Mouse (Mus musculus) limb, embryonic 11.5 days (tissue): ENCODE measurements around the gene St7l. TPM values are rescaled to one million over a fixed set of nuclear protein-coding genes. Genes with fewer than 3 reads are reported as not detected.

ENCODE experiments used
- ATAC-seq: fragments of 200-750 bp; cut with Nextera tagmentation; 2 replicates; pipeline ENCODE4 v1.8.0; 2017; ENCODE audit warnings: low read depth; ENCODE audit not compliant: insufficient number of reproducible peaks, low FRiP score, low TSS enrichment
- DNase-seq: peaks from one replicate; pipeline ENCODE4 v3.0.0-alpha.2; 2015; ENCODE audit warnings: low spot score
- H3K27ac ChIP-seq: fragments of 300-500 bp; sonication (generic); replicated peaks from 2 replicates; pipeline ENCODE4 v1.5.1; 2014; ENCODE audit warnings: low read depth, mild to moderate bottlenecking, low read length
- H3K27me3 ChIP-seq: fragments of 300-500 bp; sonication (generic); 2 replicates; pipeline ENCODE4 v1.6.1; 2014; ENCODE audit warnings: mild to moderate bottlenecking, low read length, mixed read lengths; ENCODE audit not compliant: control insufficient read depth, insufficient read depth
- H3K36me3 ChIP-seq: fragments of 300-500 bp; sonication (generic); 2 replicates; pipeline ENCODE4 v1.6.1; 2014; ENCODE audit warnings: mild to moderate bottlenecking, low read length, moderate library complexity, mixed read lengths; ENCODE audit not compliant: control insufficient read depth, insufficient read depth
- H3K4me1 ChIP-seq: fragments of 300-500 bp; sonication (generic); 2 replicates; pipeline ENCODE4 v1.6.1; 2014; ENCODE audit warnings: low read length, mixed read lengths; ENCODE audit not compliant: control insufficient read depth, insufficient read depth
- H3K4me2 ChIP-seq: fragments of 300-500 bp; sonication (generic); 2 replicates; pipeline ENCODE4 v1.6.1; 2014; ENCODE audit warnings: low read depth, mild to moderate bottlenecking, moderate library complexity; ENCODE audit not compliant: severe bottlenecking
- H3K4me3 ChIP-seq: fragments of 300-500 bp; sonication (generic); 2 replicates; pipeline ENCODE4 v1.5.1; 2014; ENCODE audit warnings: low read depth, low read length
- H3K9ac ChIP-seq: fragments of 300-500 bp; sonication (generic); 2 replicates; pipeline ENCODE4 v1.6.1; 2014; ENCODE audit warnings: mild to moderate bottlenecking, low read length
- H3K9me3 ChIP-seq: fragments of 300-500 bp; sonication (generic); 2 replicates; pipeline ENCODE4 v1.6.1; 2016; ENCODE audit warnings: low read length; ENCODE audit not compliant: control insufficient read depth
- WGBS: fragments of 180-500 bp; shearing (Covaris S2); extraction: QIAGEN DNeasy Blood & Tissue Kit; methylation state at CpG from one replicate; pipeline ENCODE4 v1.1.7; 2014; 5-methylcytosine and 5-hydroxymethylcytosine counted together
- polyA plus RNA-seq: library from polyadenylated mRNA; unstranded; fragments of >200 nt; fragmentation: Nextera tagmentation; extraction: Ambion mirVana; gene quantifications from 2 replicates; pipeline ENCODE4 v1.2.1, GENCODE M21; 2014

Gene St7l
- polyA plus RNA-seq, 1 experiment from 2014 or later: 33.8 TPM

DNA sequence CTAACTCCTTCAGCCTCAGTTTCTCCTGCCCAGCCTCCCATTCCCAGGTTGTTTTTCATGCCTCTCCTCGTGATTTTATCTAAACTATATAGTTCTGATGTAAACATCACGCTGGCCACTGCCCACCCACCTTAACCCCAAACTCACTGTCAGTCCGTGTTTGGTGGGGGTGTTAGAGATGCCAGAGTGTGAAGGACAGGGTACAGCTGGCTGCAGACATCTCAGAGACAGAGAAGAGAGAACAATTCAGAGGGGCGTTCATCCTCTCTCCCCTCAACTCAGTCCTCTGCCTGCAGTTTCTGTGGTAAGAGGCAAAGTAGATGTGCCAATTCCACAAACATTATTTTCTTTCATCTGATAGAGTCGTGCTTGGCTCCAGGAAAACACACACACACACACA is 99.1 kb downstream of the St7l start:
- no peaks in the 10 kb centered on the region; the same call in 1 of the 2 replicates for H3K36me3 ChIP-seq
- H3K27me3 ChIP-seq: peaks cover 39% of the 10 kb centered on the region
- no peak overlapping the region for H3K9ac ChIP-seq
- no peaks in the 10 kb centered on the region for H3K9me3 ChIP-seq
- 3% methylated on average over 5 of the region's 5 CpGs for WGBS
- peak overlapping the region; percentile 61; the same call in 1 of the 2 replicates for H3K4me2 ChIP-seq
- H3K27ac ChIP-seq: no peak overlapping the region
- no peak for DNase-seq
- H3K4me3 ChIP-seq: no peak overlapping the region
- peaks cover 34% of the 10 kb centered on the region for H3K4me1 ChIP-seq
- no peak for ATAC-seq

DNA sequence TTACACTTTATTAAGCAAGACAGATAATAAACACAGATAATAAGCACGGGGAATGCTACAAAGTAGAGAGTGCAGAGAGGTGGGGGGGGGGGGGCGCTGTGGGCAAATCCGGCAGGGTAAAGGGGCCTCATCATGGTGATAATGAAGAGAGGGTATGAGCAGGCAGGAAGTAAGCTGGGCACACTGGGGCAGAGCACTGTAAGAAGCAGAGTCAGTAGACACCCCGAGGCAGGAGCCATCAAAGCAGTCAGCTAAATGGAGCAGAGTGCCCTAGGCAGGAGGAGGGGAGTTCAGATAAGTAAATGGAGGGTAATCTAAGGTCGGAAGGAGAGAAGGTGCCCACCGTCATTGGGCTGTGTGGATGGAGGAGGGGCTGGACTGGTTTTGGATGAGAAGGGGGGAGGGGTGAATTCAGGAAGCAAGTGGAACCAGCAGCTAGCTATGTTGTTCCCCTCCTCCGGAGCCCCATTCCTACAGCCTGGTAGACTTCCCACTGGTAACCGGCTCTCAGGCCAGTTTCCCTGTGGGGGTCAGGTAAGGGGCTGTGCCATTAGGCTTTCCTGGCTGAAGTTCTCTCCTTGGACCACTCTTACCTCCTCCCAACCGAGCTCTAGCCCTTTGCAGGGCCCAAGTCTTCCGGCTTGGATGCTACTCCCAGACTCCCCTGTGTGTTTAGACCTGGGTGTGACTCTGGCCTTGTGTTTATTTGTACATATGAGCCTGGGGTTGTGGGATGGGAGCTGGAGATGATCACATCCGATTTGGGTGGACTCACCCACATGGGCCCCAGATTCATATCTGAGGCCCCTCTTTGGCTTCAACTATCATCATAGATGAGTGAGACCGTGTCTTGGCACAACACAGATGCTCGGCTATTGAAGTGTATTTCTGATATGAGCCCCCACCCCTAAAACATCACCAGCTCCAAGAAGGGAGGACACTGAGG is 99.8 kb downstream of the St7l start:
- DNase-seq (no peak), ATAC-seq (no peak)
- Histone ChIP-seq H3K4me1 (peaks cover 34% of the 10 kb centered on the region), H3K4me2 (no peak overlapping the region), H3K27me3 (peaks cover 39% of the 10 kb centered on the region), H3K27ac (no peak overlapping the region), H3K9me3 (no peaks in the 10 kb centered on the region), H3K36me3 (no peaks in the 10 kb centered on the region; the same call in 1 of the 2 replicates), H3K9ac (no peak overlapping the region), H3K4me3 (no peak overlapping the region)
- WGBS: 21% methylated on average over 13 of the region's 13 CpGs

DNA sequence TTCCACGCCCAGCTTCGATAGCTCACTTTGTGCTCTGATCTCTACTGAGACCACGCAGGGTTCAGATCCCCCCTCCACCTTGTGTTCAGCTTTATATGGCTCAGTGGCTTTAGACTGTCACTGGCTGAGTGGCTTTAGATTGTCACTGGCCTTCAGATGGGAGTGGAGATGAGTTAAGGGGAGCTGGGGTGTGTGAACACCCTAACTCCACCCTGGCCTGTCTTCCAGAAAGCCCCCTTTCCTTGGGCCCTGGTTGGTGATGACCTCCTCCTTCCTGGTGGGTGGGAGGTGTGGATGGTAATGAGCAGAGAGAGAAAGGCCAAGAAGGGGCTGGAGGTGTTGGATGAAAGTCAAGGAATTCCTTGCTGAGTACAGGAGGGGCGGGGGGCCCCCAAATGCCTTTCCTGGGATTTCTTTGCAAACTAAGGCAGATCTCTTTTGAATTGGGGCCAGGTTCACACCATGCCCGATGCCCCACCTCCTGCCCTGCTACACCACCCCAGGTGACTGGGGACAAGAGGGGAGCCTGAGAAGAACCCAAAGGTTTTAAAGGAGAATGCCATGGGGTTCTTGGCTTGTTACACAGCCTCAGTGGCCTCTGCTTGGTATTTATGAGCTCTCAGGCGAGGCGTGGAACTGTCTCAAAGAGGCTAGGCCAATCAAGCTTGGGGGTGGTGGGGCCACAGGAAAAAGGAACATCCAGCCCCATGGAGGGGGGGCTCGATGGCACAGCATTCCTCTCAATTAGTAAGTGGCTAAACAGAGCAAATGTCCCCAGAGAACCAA is 101.5 kb downstream of the St7l start:
- ATAC-seq (no peak), DNase-seq (peak; percentile 20)
- H3K9me3 ChIP-seq: no peaks in the 10 kb centered on the region
- no peaks in the 10 kb centered on the region; the same call in 1 of the 2 replicates for H3K36me3 ChIP-seq
- no peak overlapping the region for H3K4me2 ChIP-seq
- H3K9ac ChIP-seq: no peak overlapping the region
- 46% methylated on average over 8 of the region's 8 CpGs for WGBS
- H3K4me3 ChIP-seq: no peak overlapping the region
- H3K27ac ChIP-seq: no peak overlapping the region
- peaks cover 35% of the 10 kb centered on the region for H3K27me3 ChIP-seq
- H3K4me1 ChIP-seq: peaks cover 34% of the 10 kb centered on the region

GRCm38 (mm10) chr3:104965991-104966554 is 102.3 kb downstream of the St7l start:
- WGBS: 69% methylated on average over 7 of the region's 7 CpGs
- no peak for DNase-seq

DNA sequence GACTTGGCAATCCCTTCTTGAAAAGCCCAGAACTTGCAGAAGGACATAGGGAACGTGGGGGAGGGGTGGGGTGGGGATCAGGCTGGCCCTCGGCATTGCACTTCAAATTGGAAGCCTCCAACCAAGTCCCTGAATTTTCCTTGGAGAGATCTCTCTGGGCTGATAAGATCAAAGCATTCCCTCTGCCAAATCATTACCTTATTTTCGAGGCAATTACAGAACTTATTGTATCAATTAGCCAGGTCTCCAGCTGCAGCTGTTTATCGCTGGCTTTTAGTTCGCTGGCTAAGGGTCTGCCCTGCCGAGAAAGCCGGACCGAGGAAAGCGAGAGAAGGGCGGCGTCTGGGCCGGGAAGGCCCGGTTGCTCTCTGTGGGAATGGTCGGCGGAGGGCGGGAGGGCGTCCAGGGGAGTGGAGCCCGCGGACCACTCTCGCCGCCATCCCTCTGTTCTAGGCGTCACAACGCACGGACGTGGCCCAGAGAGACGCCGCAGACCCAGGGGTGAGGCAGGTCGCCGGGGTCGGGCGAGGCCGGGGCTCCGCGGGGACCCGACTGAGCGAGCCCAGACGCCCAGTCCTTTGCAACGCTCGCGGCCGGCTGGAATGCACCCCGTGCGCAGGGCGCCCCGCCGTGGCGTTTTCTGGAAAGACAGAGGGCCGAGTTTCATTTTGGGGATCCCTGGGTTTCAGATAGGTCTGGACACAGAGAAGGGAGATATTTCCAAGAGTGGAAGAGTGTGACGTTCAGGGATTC is 103.9 kb downstream of the St7l start:
- ATAC-seq: peak; percentile 66
- H3K4me1 ChIP-seq: peaks cover 14% of the 10 kb centered on the region

More at GRCm38 (mm10) chr3:104965991-104966554, 102.3 kb downstream of the St7l start:
- H3K9ac ChIP-seq: no peak overlapping the region
- no peak overlapping the region for H3K27ac ChIP-seq
- H3K9me3 ChIP-seq: no peaks in the 10 kb centered on the region
- peaks cover 31% of the 10 kb centered on the region for H3K4me1 ChIP-seq
- H3K36me3 ChIP-seq: no peaks in the 10 kb centered on the region
- H3K4me3 ChIP-seq: no peak overlapping the region
- ATAC-seq: no peak
- peaks cover 27% of the 10 kb centered on the region for H3K27me3 ChIP-seq
- no peak overlapping the region for H3K4me2 ChIP-seq

More for the DNA sequence above, 103.9 kb downstream of the St7l start:
- Histone ChIP-seq H3K27me3 (peaks cover 10% of the 10 kb centered on the region), H3K4me2 (peak overlapping the region; percentile 48), H3K9me3 (no peaks in the 10 kb centered on the region), H3K36me3 (no peaks in the 10 kb centered on the region), H3K4me3 (peak overlapping the region; percentile 33), H3K27ac (peak overlapping the region; percentile 38), H3K9ac (peak overlapping the region; percentile 56)
- peak; percentile 95 for DNase-seq
- under 1% methylated on average over 49 of the region's 49 CpGs for whole genome bisulfite sequencing

Other genes with a start within 250 kb of the St7l start
- gene Slc16a1, start 225.3 kb upstream of the St7l start, polyA plus RNA-seq: 49.1 and 55.6 TPM in 2 replicates
- 1.3 and 1.8 TPM in 2 replicates for gene Ppm1j, start 82.9 kb upstream of the St7l start, polyA plus RNA-seq
- gene Fam19a3, start 82.2 kb upstream of the St7l start, polyA plus RNA-seq: 0.29 and 0.30 TPM in 2 replicates
- gene Rhoc, start 75.6 kb upstream of the St7l start, polyA plus RNA-seq: 146 and 160 TPM in 2 replicates
- gene Mov10, start 45.4 kb upstream of the St7l start, polyA plus RNA-seq: 61.4 and 62.3 TPM in 2 replicates
- 207 and 210 TPM in 2 replicates for gene Capza1, start 500 bp downstream of the St7l start, polyA plus RNA-seq
- gene Wnt2b, start 97.9 kb downstream of the St7l start, polyA plus RNA-seq: 0.43 and 0.72 TPM in 2 replicates
- 40.2 and 50.8 TPM in 2 replicates for gene Cttnbp2nl, start 189.1 kb downstream of the St7l start, polyA plus RNA-seq
- not detected in 2 replicates for gene 4930564D02Rik, start 202.8 kb downstream of the St7l start, polyA plus RNA-seq